Mouse (Mus musculus): ENCODE results near the gene Thnsl2.

DNA sequence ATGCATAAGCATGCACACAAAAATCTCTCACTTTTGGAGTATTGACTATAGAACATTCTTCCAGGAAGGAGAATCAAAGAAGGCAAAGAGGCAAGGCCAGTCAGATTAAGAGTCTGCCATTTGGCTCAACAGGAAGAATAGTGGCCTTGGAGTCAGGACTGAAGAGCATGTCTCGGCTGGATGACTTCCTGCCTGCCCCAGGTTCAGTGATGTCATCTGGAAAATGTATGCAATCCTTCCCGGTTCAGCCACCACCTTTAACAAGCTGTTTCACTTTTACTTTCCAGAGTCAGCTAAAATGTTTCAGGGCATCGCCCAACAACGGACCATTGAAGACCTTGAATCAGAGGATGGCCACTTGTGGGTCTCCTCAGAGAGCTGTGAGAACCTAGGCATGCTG, 55.2 kb downstream of the Thnsl2 start:
- no peak for TF ChIP-seq CTCF (IDR thresholded peaks at IDR 0.05; ENCODE audit: control insufficient read depth, insufficient read depth, low read length)
- TF ChIP-seq POLR2A (IDR thresholded peaks at IDR 0.05; ENCODE audit: borderline replicate concordance, control insufficient read depth, low read depth, low read length), result no peak
